Mouse (Mus musculus) cerebellum, adult 2 months (tissue): ENCODE results near the gene Umad1.

Experiments used
- CTCF ChIP-seq: fragments of 200-500 bp; IDR thresholded peaks from 2 replicates; pipeline ENCODE4 v1.5.1; 2011; ENCODE audit warnings: low read depth, mild to moderate bottlenecking, control low read depth, low read length, moderate library complexity, borderline replicate concordance; ENCODE audit not compliant: insufficient read depth
- POLR2A ChIP-seq: fragments of 200-500 bp; IDR thresholded peaks from 2 replicates; pipeline ENCODE4 v1.6.1; 2011; ENCODE audit warnings: low read length, control low read depth, borderline replicate concordance; ENCODE audit not compliant: insufficient read depth

DNA sequence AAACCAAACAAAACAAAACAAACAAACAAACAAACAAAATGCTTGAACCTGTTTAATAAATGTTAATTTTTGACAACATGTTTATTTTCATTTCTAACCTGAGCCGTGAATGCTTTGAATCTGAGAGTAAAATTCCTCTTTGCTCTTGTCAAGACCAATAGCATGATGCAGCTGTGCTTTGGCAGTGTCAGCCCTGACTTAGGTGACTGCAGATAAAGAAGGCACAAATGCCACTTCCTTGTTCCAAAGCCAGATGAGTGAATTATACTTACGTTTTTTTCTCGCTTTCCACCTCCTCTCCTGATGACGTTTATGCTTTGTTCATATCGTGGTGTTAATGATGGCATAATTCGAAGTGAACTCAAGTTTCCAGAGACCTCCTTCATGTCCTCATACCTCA lies 131.2 kb downstream of the Umad1 start:
- TF ChIP-seq CTCF (no peak), POLR2A (no peak)
